Mouse (Mus musculus) layer of hippocampus, postnatal 25 days (tissue): ENCODE measurements around the gene Pard3. TPM values are rescaled to one million over a fixed set of nuclear protein-coding genes. Genes with fewer than 3 reads are reported as not detected.
A peak's percentile ranks its signal among the peaks of the same experiment; 100 is the strongest.

ENCODE experiments used
- DNase-seq, 2 experiments: peaks; one replicate each; pipeline ENCODE4 v3.0.0; 2022; ENCODE audit warnings: mixed read lengths in 2 of 2, low spot score in 1 of 2; ENCODE audit errors: extremely low spot score in 1 of 2
- total RNA-seq, 2 experiments: library from RNA; stranded (reverse); gene quantifications; 2 replicates each; pipeline ENCODE4 v1.2.3; 2021

Pard3 gene
- total RNA-seq, 2 experiments from 2014 or later: 21.8 to 22.7 TPM

DNA sequence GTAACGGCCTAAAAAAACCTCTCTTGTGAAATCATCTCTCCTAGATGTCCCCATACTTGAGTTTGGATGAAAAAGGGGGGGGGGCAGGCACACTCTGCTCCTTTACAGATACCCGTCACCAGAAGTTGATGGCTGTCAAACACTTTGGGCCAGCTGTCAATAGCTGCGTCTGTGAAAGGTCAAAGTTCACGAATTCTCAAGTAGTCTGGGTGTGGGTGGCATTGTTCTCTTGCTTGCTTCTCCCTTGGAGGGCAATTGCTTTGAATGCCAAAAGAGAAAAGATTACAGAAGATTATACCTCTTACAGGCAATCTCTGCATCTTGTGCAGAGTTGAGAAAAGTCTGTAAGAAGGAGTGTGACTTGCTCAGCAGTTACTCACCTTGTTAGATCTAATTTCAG is 500.7 kb downstream of the Pard3 start:
- DNase-seq: no peak

- no peak for DNase-seq
These were observed 505.5 kb downstream of the Pard3 start for GRCm38 (mm10) chr8:127569212-127569611.

DNA sequence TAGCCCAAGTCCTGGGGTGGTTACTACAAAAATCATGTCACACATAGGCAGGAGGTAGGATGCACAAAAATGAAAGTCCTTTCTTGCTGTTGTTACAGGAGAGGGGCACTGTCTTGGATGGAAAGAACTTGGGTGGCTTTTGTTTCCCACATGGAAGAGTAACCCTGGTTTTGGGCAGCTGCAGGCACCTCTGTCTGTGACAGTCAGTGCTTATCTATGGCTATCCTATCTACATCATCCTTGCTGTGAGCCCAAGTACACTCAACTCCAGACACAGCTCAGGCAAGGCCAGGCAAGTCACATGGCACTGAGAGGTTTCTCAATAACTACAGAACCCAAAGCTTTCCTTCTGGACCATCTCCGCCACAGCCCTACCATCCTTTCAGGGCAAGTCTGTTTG is 506.8 kb downstream of the Pard3 start:
- no peak for DNase-seq

DNA sequence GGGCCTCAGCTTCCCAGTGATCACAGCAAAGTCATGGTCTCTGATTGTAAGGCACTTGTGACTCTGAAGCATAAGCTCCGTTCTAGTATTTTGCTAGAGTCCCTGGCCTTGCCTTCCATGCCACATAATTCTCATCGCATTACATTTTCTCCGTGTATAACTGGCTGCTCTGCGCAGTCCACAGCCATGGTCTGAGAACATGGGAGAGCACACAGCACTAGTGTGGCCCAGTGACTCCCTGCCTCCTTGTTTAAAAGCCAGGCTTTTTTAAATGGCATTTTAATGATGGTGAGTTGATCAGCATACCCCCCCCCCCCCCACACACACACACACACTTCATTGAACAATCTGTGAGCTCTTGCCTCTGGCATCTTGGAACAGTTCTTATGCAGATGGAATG is 508.8 kb downstream of the Pard3 start:
- DNase-seq: no peak

- DNase-seq: no peak
These were observed 513.0 kb downstream of the Pard3 start for GRCm38 (mm10) chr8:127576657-127577056.

GRCm38 (mm10) chr8:127577656-127578055 is 514.0 kb downstream of the Pard3 start:
- DNase-seq: no peak

GRCm38 (mm10) chr8:127579436-127579835 is 515.7 kb downstream of the Pard3 start:
- no peak for DNase-seq

DNA sequence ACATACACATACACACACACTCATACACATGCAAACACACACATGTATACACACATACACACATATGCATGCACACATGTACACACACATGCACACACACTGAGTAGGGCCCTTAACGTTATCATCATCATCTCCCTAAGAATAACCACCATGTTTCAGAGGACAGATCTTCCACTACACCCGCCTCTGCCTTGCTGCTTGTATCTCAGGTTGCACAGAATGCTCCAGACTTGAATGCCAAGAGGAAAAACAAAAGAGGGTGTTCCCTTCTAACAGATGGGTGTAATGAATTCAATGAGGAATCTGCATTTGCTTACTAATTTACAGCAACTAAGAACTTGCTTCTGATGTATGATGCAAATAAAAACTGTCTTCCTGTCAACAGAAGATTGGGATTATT is 519.7 kb downstream of the Pard3 start:
- DNase-seq: no peak

DNA sequence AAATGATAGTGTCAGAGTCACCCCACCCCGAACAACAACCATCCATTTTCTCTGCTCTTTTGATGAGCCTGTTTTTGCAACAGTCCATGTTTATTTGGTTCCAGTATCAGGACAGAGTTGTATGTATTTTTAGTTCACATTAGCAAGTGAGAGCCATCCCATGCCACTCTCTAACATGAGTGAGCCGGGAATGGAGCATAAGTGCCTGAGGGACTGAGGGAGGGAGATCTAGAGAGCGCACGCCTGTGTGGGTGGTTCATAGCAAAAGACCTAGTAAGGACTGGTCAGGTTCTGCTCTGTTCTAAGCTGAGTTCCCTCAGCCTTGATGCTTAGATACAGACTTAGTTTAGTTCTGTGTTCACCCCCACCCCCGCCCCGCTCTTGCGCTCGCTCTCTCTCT is 521.9 kb downstream of the Pard3 start:
- no peak for DNase-seq

GRCm38 (mm10) chr8:127586681-127587080 is 523.0 kb downstream of the Pard3 start:
- no peak for DNase-seq

GRCm38 (mm10) chr8:127588313-127588712 is 524.6 kb downstream of the Pard3 start:
- peak in 1 of 2 experiments; percentile 39 for DNase-seq

DNA sequence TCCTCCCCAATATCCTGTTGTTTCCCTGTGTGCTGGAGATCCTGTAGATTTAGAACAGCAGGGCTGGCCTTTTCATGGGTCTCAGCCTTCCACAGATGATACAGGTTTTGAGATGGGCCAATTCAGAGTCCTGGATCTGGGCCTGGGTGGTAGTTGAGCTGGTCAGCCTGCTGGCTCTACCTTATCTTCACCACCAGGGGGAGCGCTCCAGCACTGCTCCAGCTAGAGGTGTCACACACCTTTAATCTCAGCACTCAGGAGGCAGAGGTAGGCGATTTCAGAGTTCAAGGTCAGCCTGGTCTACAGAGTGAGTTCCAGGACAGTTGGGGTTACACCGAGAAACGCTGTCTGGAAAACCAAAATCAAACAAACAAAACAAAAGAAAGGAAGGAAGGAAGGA is 525.6 kb downstream of the Pard3 start:
- peak in 1 of 2 experiments; percentile 58 for DNase-seq

- no peak for DNase-seq
These were observed 527.0 kb downstream of the Pard3 start for GRCm38 (mm10) chr8:127590674-127591186.

DNA sequence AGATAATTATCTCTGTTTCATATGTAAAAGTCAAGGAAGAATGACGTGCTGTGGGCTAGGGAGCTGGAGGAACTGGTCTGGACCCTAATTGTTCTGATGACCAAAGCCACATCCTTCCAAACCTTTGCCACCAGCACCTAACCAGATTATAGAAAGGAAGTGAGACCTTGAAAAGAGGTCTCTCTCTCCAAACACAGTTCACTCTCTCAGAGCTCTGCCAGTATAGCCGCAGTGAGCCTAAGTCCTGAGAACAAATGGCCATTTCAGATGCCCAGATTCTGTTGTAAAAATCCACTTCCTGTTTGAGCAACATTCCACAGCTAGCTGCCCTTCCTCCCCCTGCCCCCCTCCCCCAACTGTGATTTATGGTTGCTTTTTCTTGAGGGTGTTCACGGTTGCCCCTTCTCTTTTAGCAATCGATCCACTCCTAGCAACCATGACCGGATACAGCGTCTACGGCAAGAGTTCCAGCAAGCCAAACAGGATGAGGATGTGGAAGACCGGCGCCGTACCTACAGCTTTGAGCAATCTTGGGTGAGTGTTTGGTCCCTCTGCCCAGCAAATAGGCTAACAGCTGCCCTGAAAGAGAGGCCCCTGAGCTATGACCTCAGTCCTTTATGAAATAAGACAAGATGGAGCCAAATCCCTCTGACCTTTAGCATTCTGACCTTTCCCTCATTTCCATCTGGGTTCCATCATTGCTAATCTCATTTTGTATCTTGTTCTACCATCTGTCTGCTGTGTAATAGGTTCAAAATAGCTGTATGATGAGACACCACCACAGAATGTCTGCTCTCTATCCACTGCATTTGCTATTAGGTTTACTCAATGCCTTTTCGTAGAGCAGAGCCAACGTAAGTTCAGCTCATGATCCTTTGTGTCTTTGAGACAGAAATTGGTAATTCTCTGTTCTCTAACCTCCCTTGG is 529.2 kb downstream of the Pard3 start:
- no peak for DNase-seq

- no peak for DNase-seq
These were observed 536.9 kb downstream of the Pard3 start for GRCm38 (mm10) chr8:127600641-127601040.

DNA sequence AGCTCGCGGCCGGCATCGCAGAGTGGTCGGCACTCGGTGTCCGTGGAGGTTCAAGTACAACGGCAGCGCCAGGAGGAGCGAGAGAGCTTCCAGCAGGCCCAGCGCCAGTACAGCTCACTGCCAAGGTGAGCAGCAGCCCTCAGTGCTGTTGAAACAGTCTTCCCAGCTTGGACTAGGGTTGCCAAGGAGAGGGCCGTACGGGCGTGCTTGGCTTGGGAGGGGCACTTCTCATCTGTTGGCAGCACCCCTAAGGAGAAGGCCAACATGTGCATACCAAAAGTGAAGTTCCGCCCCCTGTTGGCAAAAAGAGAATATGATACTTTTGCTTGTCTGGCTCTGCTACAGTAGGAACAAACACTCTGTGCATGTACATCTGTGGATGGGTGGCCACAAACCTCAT is 539.4 kb downstream of the Pard3 start:
- peak in 1 of 2 experiments; percentile 17 for DNase-seq

GRCm38 (mm10) chr8:127608541-127609270 is 545.0 kb downstream of the Pard3 start:
- DNase-seq: no peak

GRCm38 (mm10) chr8:127609316-127609715 is 545.6 kb downstream of the Pard3 start:
- DNase-seq: no peak

GRCm38 (mm10) chr8:127614206-127614605 is 550.5 kb downstream of the Pard3 start:
- no peak for DNase-seq

DNA sequence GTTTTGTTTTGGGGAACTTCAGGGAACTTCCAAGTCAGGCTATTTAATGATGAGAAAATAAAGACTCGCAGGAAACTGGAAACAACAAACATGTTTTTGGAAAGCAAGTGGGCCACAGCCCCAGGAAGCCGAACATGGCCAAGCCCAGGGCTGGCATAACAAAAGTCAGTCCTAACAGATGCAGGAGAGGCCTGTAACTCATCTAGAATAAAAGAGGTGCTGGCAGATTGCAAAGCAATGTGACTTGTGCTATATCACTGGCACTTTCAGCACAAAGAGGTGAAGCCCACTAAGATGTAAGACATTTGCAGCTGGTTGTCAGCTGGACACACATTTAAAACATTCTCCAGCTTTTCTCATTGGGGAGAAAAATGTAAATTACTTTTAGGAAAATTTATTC is 553.0 kb downstream of the Pard3 start:
- no peak for DNase-seq

GRCm38 (mm10) chr8:127622137-127622536 is 558.4 kb downstream of the Pard3 start:
- DNase-seq: no peak
